Mouse (Mus musculus): ENCODE data around the gene Grap2.

GRCm38 (mm10) chr15:80639874-80640273 lies 67.5 kb downstream of the Grap2 start:
- TF ChIP-seq CTCF (IDR thresholded peaks at IDR 0.05; ENCODE audit: extremely low read depth, insufficient read depth, low read length): no peak
- TF ChIP-seq POLR2A (IDR thresholded peaks at IDR 0.05; ENCODE audit: extremely low read depth, insufficient read depth, low read length): no peak
